Mouse (Mus musculus) heart, embryonic 15.5 days (tissue): ENCODE data around the gene Pdgfra. TPM values are rescaled to one million over a fixed set of nuclear protein-coding genes. Genes with fewer than 3 reads are reported as not detected.

Experiments used
- ATAC-seq: fragments of 200-750 bp; cut with Nextera tagmentation; replicated peaks from 2 replicates; pipeline ENCODE4 v1.8.0; 2017; ENCODE audit warnings: low read depth, moderate TSS enrichment; ENCODE audit not compliant: insufficient number of reproducible peaks, insufficient read depth, low FRiP score
- H3K27ac ChIP-seq: fragments of 300-500 bp; sonication (generic); 2 replicates; pipeline ENCODE4 v1.5.1; 2015; ENCODE audit warnings: mild to moderate bottlenecking, inconsistent platforms
- H3K27me3 ChIP-seq: fragments of 300-500 bp; sonication (generic); 2 replicates; pipeline ENCODE4 v1.6.1; 2015; ENCODE audit warnings: inconsistent platforms
- H3K36me3 ChIP-seq: fragments of 300-500 bp; sonication (generic); 2 replicates; pipeline ENCODE4 v1.6.1; 2015; ENCODE audit warnings: mild to moderate bottlenecking, inconsistent platforms
- H3K4me1 ChIP-seq: fragments of 300-500 bp; sonication (generic); replicated peaks from 2 replicates; pipeline ENCODE4 v1.6.1; 2015; ENCODE audit warnings: inconsistent platforms
- H3K4me2 ChIP-seq: fragments of 300-500 bp; sonication (generic); 2 replicates; pipeline ENCODE4 v1.6.1; 2015; ENCODE audit warnings: inconsistent platforms, mild to moderate bottlenecking, moderate library complexity
- H3K4me3 ChIP-seq: fragments of 300-500 bp; sonication (generic); 2 replicates; pipeline ENCODE4 v1.5.1; 2015; ENCODE audit warnings: mild to moderate bottlenecking, inconsistent platforms
- H3K9ac ChIP-seq: fragments of 300-500 bp; sonication (generic); 2 replicates; pipeline ENCODE4 v1.6.1; 2015; ENCODE audit warnings: mild to moderate bottlenecking, inconsistent platforms
- H3K9me3 ChIP-seq: fragments of 300-500 bp; sonication (generic); replicated peaks from 2 replicates; pipeline ENCODE4 v1.6.1; 2016; ENCODE audit warnings: inconsistent platforms
- WGBS: fragments of 180-500 bp; shearing (Covaris S2); methylation state at CpG from one replicate; pipeline ENCODE4 v1.1.7; 2015; ENCODE audit warnings: mixed read lengths; 5-methylcytosine and 5-hydroxymethylcytosine counted together
- polyA plus RNA-seq: library from polyadenylated mRNA; unstranded; fragments of >200 nt; fragmentation: Nextera tagmentation; extraction: Ambion mirVana; gene quantifications from 2 replicates; pipeline ENCODE4 v1.2.1, GENCODE M21; 2015

The Pdgfra gene
- polyA plus RNA-seq, 1 experiment from 2014 or later = 14.7 TPM

DNA sequence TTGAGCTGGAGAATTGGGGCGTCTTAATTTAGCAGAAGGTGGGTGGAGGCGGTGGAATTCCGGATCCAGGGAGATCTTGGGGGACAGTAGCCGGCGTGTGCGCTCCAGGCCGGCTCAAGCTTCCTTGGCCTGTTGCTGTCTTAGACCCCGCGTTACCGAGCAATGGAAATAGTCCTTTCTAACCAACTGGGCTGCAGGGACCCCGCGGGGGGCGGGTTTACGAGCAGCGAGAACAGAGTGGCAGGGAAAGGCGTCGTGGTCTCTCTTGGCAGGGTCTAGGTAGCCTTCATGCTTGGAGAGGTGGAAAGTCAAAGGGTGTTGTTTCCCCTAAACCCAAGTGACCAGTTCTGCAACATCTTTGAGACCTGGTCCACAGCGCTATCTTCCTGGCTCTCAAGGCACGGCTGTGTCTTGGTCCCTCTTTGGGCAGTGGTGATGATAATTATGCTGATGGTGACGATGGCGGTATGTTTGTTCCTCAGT, 4.5 kb downstream of the Pdgfra start:
- WGBS = 1% methylated on average over 21 of the region's 21 CpGs
- 0 out of 2 replicates have a peak, but pooled peaks have one; percentile 24 for ATAC-seq
- Histone ChIP-seq H3K4me2 (peak overlapping the region; percentile 92), H3K27ac (peak overlapping the region; percentile 49), H3K27me3 (peaks cover 35% of the 10 kb centered on the region), H3K4me3 (peak overlapping the region; percentile 55), H3K4me1 (peaks cover 43% of the 10 kb centered on the region), H3K9ac (peak overlapping the region; percentile 50), H3K36me3 (no peaks in the 10 kb centered on the region), H3K9me3 (no peaks in the 10 kb centered on the region)

DNA sequence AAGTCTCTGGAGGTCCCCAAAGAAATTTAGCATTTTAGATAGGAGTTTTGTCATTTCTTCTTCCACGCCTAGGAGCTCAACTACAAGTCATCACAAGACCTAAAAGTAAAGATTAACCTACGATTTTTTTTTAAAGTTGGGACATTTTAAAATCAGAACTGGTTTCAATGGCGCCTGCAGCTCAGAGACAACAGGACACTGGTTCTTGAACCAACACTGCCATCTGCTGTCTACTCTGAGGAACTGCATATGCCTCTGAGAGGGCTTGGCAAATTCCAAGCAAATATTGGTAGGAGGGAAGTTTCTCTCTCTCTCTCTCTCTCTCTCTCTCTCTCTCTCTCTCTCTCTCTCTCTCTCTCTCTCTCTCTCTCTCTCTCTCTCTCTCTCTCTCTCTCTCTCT, 4.9 kb downstream of the Pdgfra start:
- Histone ChIP-seq H3K4me1 (peaks cover 42% of the 10 kb centered on the region), H3K36me3 (no peaks in the 10 kb centered on the region), H3K4me3 (peak overlapping the region; percentile 55), H3K9me3 (no peaks in the 10 kb centered on the region), H3K27ac (peak overlapping the region; percentile 49; the same call in 1 of the 2 replicates), H3K4me2 (peak overlapping the region; percentile 92), H3K27me3 (peaks cover 31% of the 10 kb centered on the region), H3K9ac (peak overlapping the region; percentile 50)
- WGBS = 0% methylated on average over 3 of the region's 3 CpGs
- ATAC-seq = no peak

DNA sequence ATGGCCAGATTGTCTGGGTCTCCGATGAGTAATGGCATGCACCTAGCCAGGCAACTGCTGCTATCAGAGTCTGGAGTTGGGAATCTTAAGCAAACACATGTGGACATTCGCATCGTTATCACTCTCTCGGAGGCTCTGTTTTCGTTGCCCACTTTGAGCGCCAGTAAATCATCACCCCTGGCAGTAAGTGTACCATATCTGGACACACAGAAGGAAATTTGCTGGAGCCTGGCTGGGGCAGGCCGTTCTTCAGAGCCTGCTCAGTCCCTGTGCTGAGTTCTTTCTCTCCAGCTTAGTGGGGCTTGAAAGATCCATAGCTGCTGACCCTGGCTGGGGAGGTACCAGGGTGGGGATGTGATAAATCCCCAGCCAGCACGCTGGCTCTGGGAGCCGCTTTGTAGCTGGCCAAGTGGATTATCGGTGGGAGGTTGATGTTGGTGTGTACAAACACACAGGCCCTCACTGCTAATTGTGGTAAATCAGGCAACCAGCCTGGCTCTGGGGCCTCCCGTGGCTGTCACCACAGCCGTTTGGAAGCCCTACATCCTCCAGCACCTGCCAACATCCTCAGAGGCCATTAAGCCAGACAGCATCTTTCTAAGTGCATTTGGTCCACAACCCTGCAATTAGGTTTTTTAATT, 8.6 kb downstream of the Pdgfra start:
- no peak overlapping the region; the same call in 1 of the 2 replicates for H3K4me2 ChIP-seq
- peaks cover 4% of the 10 kb centered on the region; the same call in 1 of the 2 replicates for H3K27me3 ChIP-seq
- ATAC-seq = no peak
- WGBS = 18% methylated on average over 12 of the region's 12 CpGs
- no peak overlapping the region for H3K27ac ChIP-seq
- no peaks in the 10 kb centered on the region for H3K36me3 ChIP-seq
- H3K4me3 ChIP-seq = no peak overlapping the region
- H3K4me1 ChIP-seq = peaks cover 16% of the 10 kb centered on the region
- H3K9me3 ChIP-seq = no peaks in the 10 kb centered on the region
- no peak overlapping the region for H3K9ac ChIP-seq

DNA sequence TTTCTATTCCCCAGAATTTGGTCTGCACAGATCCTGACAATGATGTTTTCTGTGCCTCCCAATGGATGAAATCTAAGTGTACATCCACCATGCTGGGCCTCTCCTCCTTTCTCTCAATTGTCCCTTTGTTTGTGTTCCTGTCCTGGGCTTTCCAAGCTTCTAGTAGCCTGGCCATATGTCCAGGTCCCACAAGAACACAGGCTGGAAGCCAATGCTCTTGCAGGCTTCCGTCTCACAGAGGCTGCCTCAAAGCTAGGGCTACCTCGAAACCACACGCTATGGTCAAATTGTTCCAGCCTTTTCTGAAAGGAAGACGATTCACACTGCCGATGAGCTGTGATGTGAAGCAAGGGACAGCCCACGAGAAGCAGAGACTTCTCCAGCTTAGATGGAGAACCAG, 9.5 kb downstream of the Pdgfra start:
- no peak overlapping the region for H3K4me2 ChIP-seq
- no peak for ATAC-seq
- no peaks in the 10 kb centered on the region for H3K36me3 ChIP-seq
- 82% methylated on average over 6 of the region's 6 CpGs for WGBS
- no peaks in the 10 kb centered on the region for H3K9me3 ChIP-seq
- no peak overlapping the region for H3K27ac ChIP-seq
- no peak overlapping the region for H3K9ac ChIP-seq
- H3K4me3 ChIP-seq = no peak overlapping the region
- H3K27me3 ChIP-seq = 0 out of 2 replicates have a peak, but pooled peaks cover 3% of the 10 kb centered on the region
- H3K4me1 ChIP-seq = peaks cover 12% of the 10 kb centered on the region

DNA sequence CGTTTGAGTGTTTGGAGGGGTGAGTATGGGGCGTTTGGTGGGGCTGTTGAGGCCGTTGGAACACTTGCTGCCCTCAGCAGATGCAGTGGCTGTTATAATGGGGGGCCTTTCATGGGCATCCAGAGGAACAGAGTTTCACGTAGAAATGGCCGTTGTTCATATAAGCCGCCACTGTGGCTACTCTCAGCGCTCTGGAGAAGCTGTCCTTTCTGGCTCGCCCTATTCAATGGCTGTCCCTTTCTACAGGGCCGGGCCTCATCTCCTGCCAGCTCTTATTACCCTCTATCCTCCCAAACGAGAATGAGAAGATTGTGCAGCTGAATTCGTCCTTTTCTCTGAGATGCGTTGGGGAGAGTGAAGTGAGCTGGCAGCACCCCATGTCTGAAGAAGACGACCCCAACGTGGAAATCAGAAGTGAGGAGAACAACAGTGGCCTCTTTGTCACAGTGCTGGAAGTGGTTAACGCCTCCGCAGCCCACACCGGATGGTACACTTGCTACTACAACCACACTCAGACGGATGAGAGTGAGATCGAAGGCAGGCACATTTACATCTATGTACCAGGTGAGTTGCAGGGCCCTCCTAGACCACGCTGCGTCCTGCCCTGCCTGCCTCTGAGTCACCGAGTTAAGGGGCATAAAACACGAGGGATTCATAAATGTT, 11.3 kb downstream of the Pdgfra start:
- no peak overlapping the region for H3K4me2 ChIP-seq
- H3K27ac ChIP-seq = no peak overlapping the region
- H3K4me1 ChIP-seq = peaks cover 10% of the 10 kb centered on the region
- no peak for ATAC-seq
- no peak overlapping the region for H3K4me3 ChIP-seq
- H3K9me3 ChIP-seq = no peaks in the 10 kb centered on the region
- no peaks in the 10 kb centered on the region for H3K27me3 ChIP-seq
- 82% methylated on average over 23 of the region's 23 CpGs for WGBS
- no peaks in the 10 kb centered on the region for H3K36me3 ChIP-seq
- H3K9ac ChIP-seq = no peak overlapping the region

DNA sequence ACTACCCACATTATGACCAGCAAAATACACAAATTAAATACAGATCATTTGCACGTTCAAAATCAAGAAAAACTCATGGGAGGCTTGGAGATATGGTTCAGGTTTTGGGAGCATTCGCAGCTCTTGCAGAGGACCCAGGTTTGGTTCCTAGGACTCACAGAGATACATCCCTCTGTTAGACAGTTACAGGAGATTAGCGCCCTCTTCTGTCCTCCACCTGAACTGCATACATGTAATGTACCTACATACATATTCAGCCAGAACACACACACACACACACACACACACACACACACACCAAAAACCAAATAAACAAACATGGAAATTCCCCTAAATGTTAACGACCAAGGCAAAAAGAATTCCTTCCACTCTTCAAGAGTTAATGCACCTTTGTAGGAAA, 12.6 kb downstream of the Pdgfra start:
- ATAC-seq = no peak
- H3K4me1 ChIP-seq = peaks cover 10% of the 10 kb centered on the region
- H3K27me3 ChIP-seq = no peaks in the 10 kb centered on the region
- no peak overlapping the region for H3K9ac ChIP-seq
- WGBS = 76% methylated on average over 4 of the region's 4 CpGs
- H3K4me2 ChIP-seq = no peak overlapping the region
- H3K4me3 ChIP-seq = no peak overlapping the region
- H3K9me3 ChIP-seq = no peaks in the 10 kb centered on the region
- no peak overlapping the region for H3K27ac ChIP-seq
- H3K36me3 ChIP-seq = no peaks in the 10 kb centered on the region

DNA sequence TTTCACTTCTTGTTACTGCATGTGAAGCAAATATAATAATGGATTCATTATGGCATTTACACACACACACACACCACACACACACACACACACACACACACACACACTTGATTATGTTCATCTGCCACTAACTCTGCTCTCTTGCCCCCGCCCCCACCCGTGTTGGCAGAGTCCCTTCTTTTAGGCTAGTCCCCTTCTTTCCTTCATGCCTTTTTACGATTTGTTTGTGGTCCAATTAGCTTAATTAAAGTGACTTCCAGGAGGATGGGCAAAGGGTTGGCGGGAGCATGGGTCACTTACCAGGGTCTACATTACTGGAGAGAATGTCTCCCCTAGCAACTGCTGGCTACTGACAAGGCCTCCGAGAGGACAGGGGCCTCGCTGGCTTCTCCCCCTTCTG, 17.7 kb downstream of the Pdgfra start:
- Histone ChIP-seq H3K27ac (no peak overlapping the region), H3K4me2 (no peak overlapping the region), H3K4me3 (no peak overlapping the region), H3K27me3 (no peaks in the 10 kb centered on the region), H3K4me1 (no peaks in the 10 kb centered on the region), H3K9me3 (no peaks in the 10 kb centered on the region), H3K9ac (no peak overlapping the region), H3K36me3 (no peaks in the 10 kb centered on the region)
- ATAC-seq = no peak
- WGBS = 85% methylated on average over 6 of the region's 6 CpGs

DNA sequence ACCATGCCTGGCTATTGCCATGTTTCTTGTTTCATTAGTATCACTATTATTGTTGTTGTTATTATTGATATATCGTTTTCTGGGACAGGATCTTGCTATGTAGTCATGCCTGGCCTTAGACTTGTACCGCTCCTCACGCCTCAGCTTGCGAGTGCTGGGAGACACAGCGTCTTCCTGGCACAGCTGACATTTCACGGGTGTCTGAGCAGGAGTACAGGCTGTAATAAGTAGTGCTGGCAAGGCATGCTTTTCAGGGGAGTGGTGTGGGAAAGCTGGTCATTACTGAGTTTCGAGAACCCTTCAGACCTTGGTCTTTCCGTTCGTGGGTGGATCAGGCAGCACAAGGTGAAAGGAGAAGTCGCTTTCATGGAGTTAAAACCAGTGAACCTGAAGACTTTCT, 19.8 kb downstream of the Pdgfra start:
- Histone ChIP-seq H3K36me3 (no peaks in the 10 kb centered on the region), H3K27ac (no peak overlapping the region), H3K4me2 (no peak overlapping the region), H3K27me3 (no peaks in the 10 kb centered on the region), H3K4me1 (no peaks in the 10 kb centered on the region), H3K4me3 (no peak overlapping the region), H3K9me3 (no peaks in the 10 kb centered on the region), H3K9ac (no peak overlapping the region)
- 84% methylated on average over 10 of the region's 10 CpGs for WGBS
- no peak for ATAC-seq

DNA sequence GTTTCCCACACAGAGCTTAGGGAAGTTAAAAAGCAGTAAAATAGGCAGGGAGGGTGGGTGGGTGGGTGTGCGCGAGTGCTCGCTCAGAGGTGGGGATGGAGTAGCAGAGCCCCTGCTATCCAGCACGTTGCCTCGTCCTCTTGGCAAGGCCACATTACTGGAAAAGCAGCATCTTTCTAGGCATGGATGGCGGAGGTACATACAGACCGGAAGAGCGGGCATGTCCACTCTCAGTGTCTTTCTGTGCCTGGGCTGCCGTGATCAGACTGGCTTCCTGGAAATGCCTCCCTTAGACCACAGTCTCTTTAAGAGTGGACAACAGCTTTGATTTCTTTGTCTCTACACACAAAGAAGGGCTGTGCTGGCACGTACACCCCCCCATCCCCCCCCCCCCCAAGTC, 27.2 kb downstream of the Pdgfra start:
- ATAC-seq = no peak
- no peak overlapping the region for H3K9ac ChIP-seq
- H3K36me3 ChIP-seq = no peaks in the 10 kb centered on the region; the same call in 1 of the 2 replicates
- H3K27ac ChIP-seq = no peak overlapping the region
- H3K4me3 ChIP-seq = no peak overlapping the region
- H3K4me2 ChIP-seq = no peak overlapping the region
- H3K27me3 ChIP-seq = no peaks in the 10 kb centered on the region
- WGBS = 88% methylated on average over 10 of the region's 10 CpGs
- no peaks in the 10 kb centered on the region for H3K9me3 ChIP-seq
- peaks cover 8% of the 10 kb centered on the region for H3K4me1 ChIP-seq

DNA sequence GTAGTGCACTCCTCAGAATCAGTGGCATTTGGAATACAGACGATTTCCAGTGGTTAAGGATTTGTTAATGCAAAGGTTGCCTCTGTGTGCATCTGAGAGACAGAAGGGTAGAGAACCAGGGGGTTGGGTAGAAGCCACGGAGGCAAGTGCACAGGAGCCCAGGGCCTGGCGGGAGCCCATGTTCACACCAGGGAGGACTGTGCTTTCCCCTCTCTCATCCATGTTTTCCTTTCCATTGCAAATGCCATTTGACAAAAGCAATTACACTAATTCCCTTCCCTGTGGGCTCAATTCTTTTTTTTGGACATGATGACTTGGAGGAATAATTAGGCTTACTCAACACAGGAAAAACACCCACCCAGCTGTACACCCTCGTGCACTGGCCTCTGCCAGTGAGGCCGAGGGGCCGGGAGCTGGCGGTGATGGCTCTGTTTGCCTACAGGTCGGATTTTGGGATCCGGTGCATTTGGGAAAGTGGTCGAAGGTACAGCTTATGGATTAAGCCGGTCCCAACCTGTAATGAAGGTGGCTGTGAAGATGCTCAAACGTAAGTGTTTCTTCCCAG, 27.7 kb downstream of the Pdgfra start:
- H3K9me3 ChIP-seq = no peaks in the 10 kb centered on the region
- no peak for ATAC-seq
- H3K4me3 ChIP-seq = no peak overlapping the region
- no peaks in the 10 kb centered on the region; the same call in 1 of the 2 replicates for H3K36me3 ChIP-seq
- no peaks in the 10 kb centered on the region for H3K27me3 ChIP-seq
- no peak overlapping the region for H3K4me2 ChIP-seq
- no peak overlapping the region for H3K27ac ChIP-seq
- H3K9ac ChIP-seq = no peak overlapping the region
- WGBS = 87% methylated on average over 12 of the region's 12 CpGs
- peaks cover 11% of the 10 kb centered on the region for H3K4me1 ChIP-seq

DNA sequence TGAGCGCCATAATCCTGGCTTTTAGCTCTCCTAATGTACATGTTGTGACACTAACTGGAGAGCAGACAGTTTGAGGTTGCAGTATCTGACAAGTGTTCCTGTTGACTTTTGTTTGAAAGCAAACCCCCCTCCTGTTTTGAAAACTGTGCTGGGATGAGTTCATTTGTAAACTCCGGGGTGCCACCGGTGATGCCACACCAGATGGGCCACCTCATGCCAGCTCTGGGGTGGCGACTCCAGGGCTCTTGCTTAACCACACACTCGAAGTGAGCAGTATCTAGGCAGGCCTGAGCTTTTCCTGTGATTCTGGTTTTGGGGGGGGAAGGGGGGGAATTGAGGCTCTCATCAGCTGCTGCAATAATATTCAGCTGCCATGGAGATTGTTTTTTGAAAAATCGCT, 31.6 kb downstream of the Pdgfra start:
- Histone ChIP-seq H3K9ac (no peak overlapping the region), H3K4me1 (peaks cover 12% of the 10 kb centered on the region), H3K4me3 (no peak overlapping the region), H3K27ac (peak overlapping the region; percentile 47; the same call in 1 of the 2 replicates), H3K9me3 (no peaks in the 10 kb centered on the region), H3K36me3 (no peaks in the 10 kb centered on the region), H3K27me3 (no peaks in the 10 kb centered on the region), H3K4me2 (no peak overlapping the region)
- ATAC-seq = no peak
- 71% methylated on average over 6 of the region's 6 CpGs for WGBS
